Mouse (Mus musculus): Measurements from ENCODE around the gene Uqcc1. TPM values are rescaled to one million over a fixed set of nuclear protein-coding genes. Genes with fewer than 3 reads are reported as not detected.

Gene Uqcc1
- total RNA-seq, 2 experiments from 2014 or later = 59.7 to 61.8 TPM

Other genes starting within 250 kb of the Uqcc1 start
- 100 to 1,000 TPM; 146 to 147 TPM for gene Trpc4ap, start 237.9 kb downstream of the Uqcc1 start, total RNA-seq (2021)
- gene Edem2, start 200.8 kb downstream of the Uqcc1 start, total RNA-seq (2021) = 10 to 100 TPM; 16.9 to 19.2 TPM
- gene Gm17581, start 194.4 kb downstream of the Uqcc1 start, total RNA-seq (2021) = not detected
- gene Procr, start 179.2 kb downstream of the Uqcc1 start, total RNA-seq (2021) = 1 to 10 TPM in 1 of 2 experiments, under 1 TPM in 1; 0.96 to 1.3 TPM
- 10 to 100 TPM; 37.2 to 38.8 TPM for gene Mmp24, start 155.0 kb downstream of the Uqcc1 start, total RNA-seq (2021)
- gene BC029722, start 110.9 kb downstream of the Uqcc1 start, total RNA-seq (2021) = 10 to 100 TPM; 58.7 to 62.3 TPM
- gene Eif6, start 103.4 kb downstream of the Uqcc1 start, total RNA-seq (2021) = 10 to 100 TPM; 57.5 to 71.9 TPM
- not detected for gene Fam83c, start 95.5 kb downstream of the Uqcc1 start, total RNA-seq (2021)
- not detected for gene Gm15557, start 10.4 kb upstream of the Uqcc1 start, total RNA-seq (2021)
- gene Gdf5, start 15.1 kb upstream of the Uqcc1 start, total RNA-seq (2021) = under 1 TPM in 1 of 2 experiments, not detected in 1; 0.23 TPM
- 10 to 100 TPM; 15.8 to 18.4 TPM for gene Cep250, start 26.1 kb upstream of the Uqcc1 start, total RNA-seq (2021)
- 1 to 10 TPM; 1.5 to 2.1 TPM for gene 6430550D23Rik, start 77.7 kb upstream of the Uqcc1 start, total RNA-seq (2021)
- gene Ergic3, start 77.7 kb upstream of the Uqcc1 start, total RNA-seq (2021) = 100 to 1,000 TPM; 199 to 206 TPM
- gene Fer1l4, start 122.6 kb upstream of the Uqcc1 start, total RNA-seq (2021) = not detected
- gene Spag4, start 134.9 kb upstream of the Uqcc1 start, total RNA-seq (2021) = 1 to 10 TPM; 3.6 to 4.2 TPM
- gene Cpne1, start 181.7 kb upstream of the Uqcc1 start, total RNA-seq (2021) = 10 to 100 TPM; 22.5 to 30.3 TPM
- 10 to 100 TPM; 22.4 to 24.6 TPM for gene Rbm12, start 181.7 kb upstream of the Uqcc1 start, total RNA-seq (2021)
- gene Gm28036, start 196.8 kb upstream of the Uqcc1 start, total RNA-seq (2021) = 10 to 100 TPM; 19.1 to 22.0 TPM
- gene Romo1, start 213.7 kb upstream of the Uqcc1 start, total RNA-seq (2021) = 100 to 1,000 TPM; 168 to 181 TPM
- gene Nfs1, start 213.9 kb upstream of the Uqcc1 start, total RNA-seq (2021) = 10 to 100 TPM; 37.8 to 42.7 TPM
- 100 to 1,000 TPM; 279 to 290 TPM for gene Rbm39, start 249.9 kb upstream of the Uqcc1 start, total RNA-seq (2021)

Data from left cerebral cortex, postnatal 25 days (tissue).